Mouse (Mus musculus): ENCODE measurements at regions not wholly inside any gene's neighbourhood (a gene's known extent, or its start where the extent isn't known, plus 50 kb on each side); places are given as distances from the start of the nearest gene placed in this dataset.

DNA sequence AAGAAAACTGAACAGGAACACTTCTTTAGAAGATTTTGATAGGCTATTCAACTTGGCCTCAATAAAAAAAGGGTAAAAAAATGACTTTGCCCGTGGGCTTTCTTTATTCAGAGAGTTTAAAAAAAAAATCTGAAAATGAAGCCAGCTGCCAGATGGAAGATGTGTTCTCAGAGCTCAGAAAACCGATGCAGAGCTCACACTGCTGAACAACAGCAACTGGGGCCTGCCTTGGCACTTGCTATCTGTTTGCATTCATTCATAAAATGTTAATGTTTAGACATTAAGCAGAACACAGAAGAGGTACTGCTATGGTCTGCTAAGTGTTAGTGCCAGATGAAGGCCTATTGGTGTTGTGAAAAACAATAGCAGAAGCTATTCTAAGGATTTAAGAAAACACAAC, 173.8 kb upstream of the Smc2 start:
- DNase-seq (ENCODE audit: low read depth, low spot score) = no peak

DNA sequence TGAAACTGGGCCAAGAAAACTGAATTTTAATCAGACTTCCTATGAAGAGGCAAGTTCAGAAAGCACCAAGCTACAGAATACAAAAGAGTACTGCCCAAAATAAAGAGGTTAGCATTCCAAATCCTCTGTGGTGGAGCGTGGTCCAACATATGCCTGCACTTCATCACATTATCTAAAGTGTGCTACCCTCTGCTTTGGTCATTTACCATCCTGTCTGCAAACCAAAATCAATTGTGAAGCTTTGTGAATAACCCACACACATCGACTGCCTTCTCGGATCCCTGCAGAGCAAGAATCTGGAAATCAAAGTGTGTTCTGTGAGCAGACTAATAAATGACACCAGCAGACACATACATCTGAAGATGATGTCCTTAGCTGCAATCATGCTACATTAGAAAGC, 156.6 kb upstream of the Smc2 start:
- DNase-seq (ENCODE audit: low read depth, low spot score) = no peak

DNA sequence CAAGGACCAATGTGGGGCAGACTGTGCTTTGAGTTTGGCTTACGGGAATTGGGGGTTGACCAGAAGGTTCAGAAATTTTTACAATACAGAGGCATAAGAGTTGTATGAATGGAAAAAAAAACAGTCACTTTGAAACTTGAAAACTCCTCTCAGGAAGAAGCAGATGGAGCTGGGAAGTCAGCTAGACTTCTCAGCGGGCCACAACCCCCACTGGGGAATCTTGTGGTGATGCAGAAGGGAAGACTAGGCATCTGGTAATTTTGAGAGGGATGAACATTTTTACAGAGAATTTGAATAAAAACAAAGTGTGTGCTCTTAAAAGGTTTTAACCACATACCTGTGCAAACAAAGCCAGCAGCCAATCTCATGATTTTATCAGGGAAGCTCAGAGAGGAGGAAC, 154.1 kb upstream of the Smc2 start:
- no peak for DNase-seq (ENCODE audit: low read depth, low spot score)

DNA sequence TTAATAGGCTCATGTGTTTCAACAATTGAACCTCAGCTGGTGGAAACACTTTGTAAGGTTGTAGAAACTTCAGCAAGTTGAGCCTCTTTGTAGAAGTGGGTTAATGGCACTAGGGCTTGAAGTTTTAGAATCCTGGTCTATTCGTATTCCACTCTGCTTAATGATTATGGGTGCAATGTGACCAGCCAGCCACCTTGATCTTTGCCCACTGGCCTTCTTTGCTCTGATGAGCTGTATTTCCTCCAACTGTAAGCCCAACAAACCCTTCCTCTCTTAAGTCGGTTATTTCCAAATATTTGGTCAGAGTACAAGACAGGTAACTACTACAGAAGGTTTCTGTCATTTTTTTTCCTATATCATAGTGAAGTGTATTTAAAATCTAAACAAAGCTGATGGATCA, 145.4 kb upstream of the Smc2 start:
- no peak for DNase-seq (ENCODE audit: low read depth, low spot score)

DNA sequence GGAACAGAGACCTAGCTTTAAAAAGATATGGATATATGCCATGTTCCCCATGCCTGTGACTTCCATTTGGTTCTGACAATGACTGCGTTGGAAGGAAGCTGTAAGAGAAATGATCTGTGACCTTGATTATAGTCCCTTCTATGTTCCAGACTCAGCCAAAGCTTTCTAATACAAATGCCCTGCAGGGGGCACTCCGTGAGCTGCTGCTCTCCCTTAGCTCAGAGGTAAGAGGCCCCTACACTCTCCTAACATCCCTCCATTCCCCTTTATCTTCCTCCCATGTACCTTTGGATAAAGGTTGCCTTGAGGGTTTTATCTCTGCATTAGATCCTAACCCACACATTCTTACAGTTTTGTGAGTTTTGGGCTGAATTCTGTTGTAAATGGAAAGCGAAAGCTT, 139.8 kb upstream of the Smc2 start:
- DNase-seq (ENCODE audit: low read depth, low spot score) = peak; percentile 19

DNA sequence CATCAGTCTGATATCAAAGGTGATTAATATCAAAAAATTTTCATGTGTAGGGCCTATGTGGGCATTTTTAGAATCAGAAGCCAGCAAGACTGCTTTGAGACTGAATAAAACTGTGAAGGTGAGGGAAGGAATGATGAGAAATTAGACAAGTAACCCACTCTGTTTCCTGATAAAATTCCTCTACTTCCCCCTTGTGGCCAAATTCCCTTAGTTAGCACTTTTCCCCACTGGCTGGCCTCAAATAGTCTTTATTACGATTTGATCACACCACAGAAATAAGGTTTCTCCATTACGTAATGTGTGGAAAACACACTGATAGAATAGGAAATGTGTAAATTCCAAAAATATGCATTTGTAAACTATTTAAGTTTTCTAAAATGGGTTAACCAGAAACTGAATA, 137.4 kb upstream of the Smc2 start:
- DNase-seq (ENCODE audit: low read depth, low spot score) = peak; percentile 2

DNA sequence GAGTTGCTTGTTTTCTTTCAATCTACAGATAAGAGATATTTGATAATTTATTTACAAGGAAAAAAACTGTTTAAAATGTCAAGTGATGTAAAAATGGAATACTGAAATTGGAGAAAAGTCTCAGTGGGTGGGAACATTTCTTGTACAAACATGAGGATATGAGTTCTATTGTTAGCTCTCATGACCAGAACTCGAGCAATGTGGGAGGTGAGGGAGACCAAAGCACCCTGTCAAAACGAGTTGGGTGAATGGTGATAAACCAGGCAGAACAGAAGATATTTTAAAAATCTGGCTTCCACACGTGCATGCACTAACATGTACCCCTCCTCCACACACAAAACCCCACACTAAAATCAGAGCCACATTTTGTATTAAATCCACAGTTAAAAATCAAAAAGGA, 114.7 kb upstream of the Smc2 start:
- no peak for DNase-seq (ENCODE audit: low read depth, low spot score)

DNA sequence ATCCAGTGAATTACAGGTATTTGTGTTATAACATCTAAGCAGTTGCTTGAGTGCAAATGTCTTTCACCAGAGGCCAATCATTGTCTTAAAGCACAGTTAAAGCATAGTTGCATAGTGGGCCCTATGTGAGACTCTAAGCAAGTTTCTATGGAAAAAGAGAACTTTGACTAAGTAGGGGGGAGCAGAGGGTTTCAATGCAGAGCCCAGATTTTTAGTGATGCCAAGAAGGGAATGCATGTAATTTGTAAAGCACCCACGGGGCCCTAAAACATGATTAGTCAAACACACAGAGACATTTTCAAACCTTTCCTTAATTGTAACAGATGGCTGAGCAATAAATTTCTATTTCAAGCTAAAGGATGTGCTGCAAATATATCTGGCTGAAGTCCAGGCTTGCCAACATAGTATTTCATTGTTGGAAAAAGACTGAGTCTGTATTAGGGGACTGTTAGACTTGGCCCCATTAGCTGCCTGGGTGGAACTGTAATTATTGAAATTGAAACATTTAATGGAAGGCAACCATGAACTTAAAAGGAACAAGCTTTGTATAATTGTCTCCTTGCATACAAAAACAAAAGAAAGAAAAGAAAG, 107.6 kb upstream of the Smc2 start:
- no peak for DNase-seq (ENCODE audit: low read depth, low spot score)

DNA sequence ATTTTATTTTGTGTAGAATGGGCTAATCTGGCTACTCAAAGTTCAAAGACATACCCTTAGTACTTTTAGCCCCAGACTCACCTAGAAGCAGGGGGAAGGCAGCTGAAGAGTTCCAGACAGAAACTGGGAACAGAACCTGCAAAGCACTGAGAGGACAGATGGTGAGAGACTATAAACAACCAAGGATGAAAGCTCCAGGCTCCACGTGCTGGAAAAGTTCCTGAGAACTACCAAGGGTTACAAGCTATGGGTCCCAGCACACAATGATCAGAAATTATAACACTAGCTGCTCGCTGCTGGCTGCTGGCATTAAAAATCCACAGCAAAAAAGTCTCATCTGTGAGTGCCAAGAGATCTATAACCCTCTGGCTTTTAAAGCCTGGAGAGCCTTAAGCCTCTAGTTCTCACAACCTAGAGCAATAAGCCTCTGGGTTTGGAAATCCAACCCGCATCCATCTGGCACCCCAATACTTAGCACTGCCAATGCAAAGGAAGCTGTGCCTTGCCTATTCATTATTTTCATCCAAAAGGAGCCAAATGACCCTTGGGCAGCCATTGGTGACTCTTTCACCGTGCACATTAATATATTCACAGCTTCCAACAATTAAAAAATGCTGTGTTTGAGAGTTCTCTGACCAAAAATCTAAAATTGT, 102.6 kb upstream of the Smc2 start:
- DNase-seq (ENCODE audit: low read depth, low spot score) = no peak

DNA sequence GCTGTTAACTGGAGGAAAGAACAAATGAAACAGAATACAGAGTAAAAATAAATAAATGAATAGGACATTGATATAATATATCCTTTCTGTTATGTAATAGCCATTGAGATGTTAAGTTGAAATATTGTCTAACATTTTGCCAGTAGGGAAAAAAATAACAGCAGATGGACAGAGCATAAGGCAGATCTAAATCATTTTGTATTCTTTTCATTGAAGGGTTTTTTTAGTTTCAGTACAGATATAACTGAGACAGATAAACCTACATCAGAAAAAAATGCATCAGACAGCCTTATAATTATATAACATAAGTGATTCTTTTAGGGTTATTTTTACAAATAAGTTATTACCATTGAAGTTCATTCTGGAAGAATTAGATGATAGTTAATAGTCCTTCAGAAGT, 97.8 kb upstream of the Smc2 start:
- no peak for DNase-seq (ENCODE audit: low read depth, low spot score)

DNA sequence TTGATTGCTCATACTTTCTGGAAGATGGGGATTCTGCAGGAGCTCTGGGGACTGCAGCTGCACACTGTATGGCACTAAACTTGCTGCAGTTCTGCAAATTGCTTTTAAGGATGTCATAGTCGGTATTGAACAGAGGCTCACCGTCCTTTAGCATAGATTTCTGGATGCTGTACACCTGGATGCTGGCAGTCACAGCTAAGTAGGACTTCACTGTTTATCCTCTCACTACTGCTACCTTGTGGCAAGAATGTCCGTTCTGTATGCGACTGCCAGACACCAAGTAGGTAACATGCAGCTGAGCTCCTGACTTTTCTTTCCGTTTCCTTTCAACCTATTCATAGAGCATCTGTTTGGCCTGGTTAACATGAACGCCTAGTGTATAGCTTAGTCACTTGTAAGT, 77.3 kb upstream of the Smc2 start:
- peak; percentile 53 for DNase-seq (ENCODE audit: low read depth, low spot score)

DNA sequence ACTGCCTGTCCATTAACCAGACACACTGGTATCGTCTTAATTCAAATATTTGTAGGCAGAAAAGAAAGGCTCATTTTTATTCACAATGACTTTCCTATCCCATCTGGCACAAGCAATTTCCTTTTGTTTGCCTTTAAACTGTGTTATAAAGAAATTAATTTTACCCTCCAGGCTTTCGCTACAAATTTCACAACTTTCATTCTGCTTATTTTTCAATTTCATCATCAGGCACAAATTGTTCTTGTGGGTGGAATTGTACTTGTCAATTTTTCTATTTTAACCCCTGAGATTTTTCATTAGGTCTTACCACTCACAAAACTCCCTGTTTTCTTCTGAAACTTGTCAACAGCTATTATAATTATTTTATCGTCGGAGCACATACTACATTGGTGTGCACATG, 73.2 kb upstream of the Smc2 start:
- DNase-seq (ENCODE audit: low read depth, low spot score) = no peak

DNA sequence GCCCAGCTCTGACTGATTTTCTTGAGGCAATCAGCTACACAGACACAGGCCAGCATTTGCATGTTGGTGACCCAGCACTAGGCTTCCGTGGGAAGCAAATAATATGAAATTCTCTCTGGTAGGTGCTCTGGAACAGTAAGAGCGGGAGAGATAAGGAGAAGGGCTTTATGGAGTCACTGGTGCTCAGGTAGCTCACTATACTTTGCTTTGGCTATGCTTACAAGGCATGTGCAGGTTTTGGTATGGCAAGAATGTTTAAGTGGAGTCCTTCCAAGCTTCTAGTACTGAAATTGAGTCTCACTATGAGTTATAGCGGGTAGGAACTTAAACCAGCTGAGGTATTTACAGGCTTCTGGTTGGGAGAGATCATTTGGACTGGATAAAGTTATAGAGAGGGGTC, 70.5 kb upstream of the Smc2 start:
- no peak for DNase-seq (ENCODE audit: low read depth, low spot score)

Measured in ZHBTc4 (cell line).